Mouse (Mus musculus) v-Abl transformed pro-B cells (cell line): Measurements from ENCODE around the gene Ptn.

ENCODE experiments used
- in situ Hi-C, 2 experiments: fragments of 400-800 bp; cut with MboI; formaldehyde crosslinking; loops; one replicate each; pipeline ENCODE4 v1.15.1; 2025; ENCODE audit not compliant: unreplicated experiment in 2 of 2

Gene Ptn

DNA sequence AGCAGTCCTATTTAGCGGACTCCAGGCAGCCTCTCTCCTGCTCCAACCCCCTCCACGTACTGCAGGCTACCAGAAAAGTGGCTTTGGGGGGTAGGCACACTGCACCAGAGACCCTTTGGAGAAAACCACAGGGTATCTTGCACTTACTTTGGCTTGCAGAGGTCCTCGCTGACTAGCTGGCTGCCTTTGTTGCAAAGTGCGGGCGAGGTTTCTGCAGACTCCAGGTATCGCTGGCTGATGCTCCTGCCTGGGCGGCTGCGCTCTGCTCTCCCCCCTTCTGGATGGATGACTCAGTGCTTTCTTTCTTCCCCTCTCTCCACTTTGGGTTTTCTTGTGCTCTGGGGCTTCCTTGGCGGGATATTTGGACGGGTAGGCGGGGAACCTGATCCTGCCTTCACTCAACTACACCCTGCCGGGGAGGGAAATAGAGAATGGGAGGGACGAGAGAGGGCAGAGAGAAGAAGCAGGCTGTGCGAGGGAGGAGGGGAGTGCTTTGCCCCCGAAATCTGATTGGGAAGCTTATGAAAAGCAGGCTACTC is at the start of gene Ptn:
Gene Ptn (minus strand): TSS at position 474 of the 539 bp plus-strand sequence.
- in situ Hi-C loops: no loop called here

GRCm38 (mm10) chr6:36858258-36859041 is 48.4 kb upstream of the Ptn start:
- in situ Hi-C loops: no loop called here

- in situ Hi-C loops: no loop called here
Observed at GRCm38 (mm10) chr6:36857627-36858257, 47.7 kb upstream of the Ptn start.

DNA sequence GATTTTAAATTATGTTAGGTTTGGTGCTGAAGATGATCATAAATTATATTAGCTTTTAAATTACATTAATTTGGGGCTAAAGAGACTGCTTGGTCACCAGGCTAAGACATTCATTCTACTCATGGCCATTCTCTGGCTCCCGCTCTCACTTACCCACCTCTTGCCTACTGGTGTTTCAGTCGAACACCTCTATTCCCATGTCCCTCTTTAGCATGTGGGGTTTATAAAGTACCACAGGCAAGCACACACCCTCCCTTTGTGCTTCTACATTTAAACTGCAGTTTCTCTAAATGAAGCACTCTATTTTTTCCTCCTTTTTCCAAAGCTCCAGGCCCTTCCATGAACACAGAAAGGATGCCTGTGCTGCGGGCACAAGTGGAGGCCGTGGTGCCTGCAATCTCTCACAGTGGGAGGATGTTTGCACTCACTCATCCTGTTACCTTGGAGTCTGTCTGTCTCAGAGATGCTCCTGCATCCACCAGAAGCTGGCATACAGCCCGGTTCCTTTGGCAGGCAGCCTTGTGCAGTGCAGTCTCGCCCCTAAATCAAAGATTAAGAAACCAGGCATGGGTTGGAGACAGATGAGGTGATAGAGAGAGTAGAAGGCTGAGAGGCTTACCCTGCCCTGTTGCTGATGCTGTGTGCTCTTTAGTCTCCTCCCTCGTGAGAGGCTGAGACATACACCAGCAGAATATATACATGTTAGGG is 40.6 kb upstream of the Ptn start:
- in situ Hi-C loops: no loop called here

DNA sequence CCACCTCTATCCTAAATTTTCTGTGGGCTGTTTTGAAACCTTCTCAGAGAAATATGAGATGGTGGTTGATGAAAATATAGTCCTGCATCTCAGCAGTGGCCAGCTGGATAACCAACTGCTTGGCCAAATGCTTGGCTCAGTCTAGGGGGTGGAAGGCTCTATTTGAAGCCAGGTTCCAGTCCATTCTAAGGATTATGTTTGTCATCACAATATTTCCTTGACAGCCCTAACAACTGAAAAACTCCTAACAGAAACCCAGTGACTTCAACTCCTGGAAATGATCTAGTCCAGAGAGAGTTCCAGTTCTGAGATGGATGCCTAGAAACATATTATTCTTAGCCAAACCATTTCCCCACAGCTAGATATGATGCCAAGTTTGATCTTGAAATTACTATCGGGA is 35.3 kb upstream of the Ptn start:
- in situ Hi-C loops: no loop called here

DNA sequence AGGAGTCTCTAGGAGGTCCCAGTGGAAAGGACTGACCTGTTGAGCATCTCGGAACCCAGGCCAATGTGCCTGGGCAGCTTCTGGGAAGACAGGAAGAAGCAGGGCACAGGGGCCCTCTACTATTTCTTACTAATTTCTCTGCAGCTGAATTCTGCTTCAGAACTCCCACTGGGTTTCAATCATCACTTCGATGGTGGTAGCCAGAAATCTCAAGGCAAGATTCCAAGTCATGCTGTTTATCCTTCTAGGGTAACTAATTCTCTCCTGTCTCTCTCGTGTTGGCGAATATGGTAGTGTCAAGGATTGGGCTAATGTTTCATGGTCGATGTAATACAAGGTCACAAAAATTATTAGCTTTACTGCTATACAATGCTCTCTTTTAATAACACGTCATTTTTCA is 34.2 kb upstream of the Ptn start:
- in situ Hi-C loops: no loop called here

- in situ Hi-C loops: no loop called here
Observed at GRCm38 (mm10) chr6:36843031-36843488, 33.0 kb upstream of the Ptn start.

GRCm38 (mm10) chr6:36842101-36842922 is 32.3 kb upstream of the Ptn start:
- in situ Hi-C loops: no loop called here

DNA sequence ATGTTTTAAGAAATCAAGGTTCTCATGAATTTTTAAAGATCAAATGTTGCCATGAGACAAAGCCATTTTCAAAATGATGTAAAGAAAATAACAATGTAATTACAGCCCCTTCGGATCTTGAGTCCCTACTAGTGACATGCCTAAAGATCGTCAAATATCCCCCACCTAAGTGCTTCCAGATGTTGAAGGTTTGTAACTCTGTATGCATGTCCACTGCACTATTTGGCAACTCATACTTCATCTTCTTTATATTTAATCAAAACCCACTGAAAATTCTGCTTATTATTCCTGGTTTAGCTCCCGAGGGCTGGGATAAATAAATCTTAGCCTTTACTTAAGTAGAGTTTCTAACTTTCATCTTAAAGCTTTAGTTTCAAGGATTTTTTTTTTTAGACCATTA is 31.7 kb upstream of the Ptn start:
- in situ Hi-C loops: no loop called here

GRCm38 (mm10) chr6:36841174-36841573 is 31.2 kb upstream of the Ptn start:
- in situ Hi-C loops: no loop called here

DNA sequence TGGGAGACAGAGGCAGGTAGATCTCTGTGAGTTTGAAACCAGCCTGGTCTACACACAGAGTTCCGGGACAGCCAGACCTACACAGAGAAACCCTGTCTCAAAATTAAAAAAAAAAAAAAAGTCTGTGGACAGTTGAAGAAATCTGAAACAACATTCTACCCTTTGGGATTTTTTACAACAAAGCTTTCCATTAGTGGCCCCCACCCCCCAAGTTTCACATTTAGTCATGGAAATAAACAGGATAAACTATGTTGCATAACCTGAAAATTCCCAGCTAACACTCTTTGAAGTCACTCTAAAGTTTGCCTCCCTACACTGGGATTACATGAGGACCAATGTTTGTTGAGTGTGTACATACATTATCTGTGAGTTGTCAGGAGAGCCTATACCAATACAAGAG is 28.7 kb upstream of the Ptn start:
- in situ Hi-C loops: no loop called here

DNA sequence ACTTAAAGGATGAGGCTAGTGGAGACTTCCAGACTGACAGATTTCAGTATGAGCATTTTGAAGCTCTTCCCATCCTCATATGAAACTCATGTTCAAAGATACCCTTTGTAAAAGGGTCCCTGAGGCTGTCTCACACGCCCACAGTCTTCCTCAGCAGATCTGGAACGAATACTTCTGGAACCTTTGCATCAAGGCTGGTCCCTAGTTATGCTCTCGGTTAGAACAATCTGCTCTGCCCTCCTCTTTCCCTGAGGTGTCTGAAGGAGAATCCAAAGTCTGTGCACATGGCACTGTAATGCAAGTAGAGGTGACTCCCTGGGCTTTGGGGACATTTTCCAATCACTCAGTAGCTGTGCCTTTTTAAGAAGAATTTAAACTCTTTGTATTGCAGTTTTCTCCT is 25.3 kb upstream of the Ptn start:
- in situ Hi-C loops: no loop called here

- in situ Hi-C loops: no loop called here
Observed at GRCm38 (mm10) chr6:36834695-36835265, 24.8 kb upstream of the Ptn start.

GRCm38 (mm10) chr6:36832681-36833080 is 22.7 kb upstream of the Ptn start:
- in situ Hi-C loops: no loop called here

- in situ Hi-C loops: no loop called here
Observed at GRCm38 (mm10) chr6:36832207-36832606, 22.2 kb upstream of the Ptn start.

DNA sequence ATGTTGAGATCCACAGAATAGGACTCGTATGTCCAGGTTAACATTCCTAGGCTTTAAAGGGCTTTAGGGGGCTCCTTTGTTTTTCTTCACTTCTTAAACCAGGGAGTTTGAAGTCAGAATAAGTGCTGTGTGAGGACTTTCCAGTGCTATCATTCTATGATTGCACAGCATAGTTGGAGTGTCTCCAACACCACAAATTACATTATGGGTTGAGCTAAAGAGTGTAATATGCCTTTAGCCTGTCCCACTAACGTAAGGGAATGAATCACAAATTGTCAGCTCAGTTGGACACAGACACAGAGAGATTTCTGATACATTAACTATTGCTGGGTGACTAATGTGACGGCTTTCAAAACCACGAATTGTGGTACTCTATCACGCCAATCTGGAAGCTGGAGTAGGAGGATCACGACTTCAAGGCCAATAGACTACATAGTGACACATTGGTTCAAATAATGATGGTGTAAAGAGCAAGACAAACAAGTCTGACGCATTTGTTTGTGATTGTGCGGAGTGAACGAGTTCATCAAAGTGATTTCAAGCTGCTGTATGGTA is 20.4 kb upstream of the Ptn start:
- in situ Hi-C loops: no loop called here

DNA sequence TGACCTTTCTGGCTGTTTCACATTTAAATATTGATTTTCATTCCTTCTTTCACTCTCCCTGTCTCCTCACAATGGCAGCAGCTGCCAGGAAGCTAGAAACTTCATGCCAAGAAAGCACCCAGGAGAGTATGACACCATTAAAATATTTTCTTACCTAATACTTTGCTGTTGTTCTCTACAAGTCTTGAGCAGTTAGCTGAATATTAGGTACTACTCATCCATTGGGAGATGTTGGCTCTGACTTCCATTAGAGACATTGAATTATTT is 9.7 kb upstream of the Ptn start:
- in situ Hi-C loops: no loop called here

DNA sequence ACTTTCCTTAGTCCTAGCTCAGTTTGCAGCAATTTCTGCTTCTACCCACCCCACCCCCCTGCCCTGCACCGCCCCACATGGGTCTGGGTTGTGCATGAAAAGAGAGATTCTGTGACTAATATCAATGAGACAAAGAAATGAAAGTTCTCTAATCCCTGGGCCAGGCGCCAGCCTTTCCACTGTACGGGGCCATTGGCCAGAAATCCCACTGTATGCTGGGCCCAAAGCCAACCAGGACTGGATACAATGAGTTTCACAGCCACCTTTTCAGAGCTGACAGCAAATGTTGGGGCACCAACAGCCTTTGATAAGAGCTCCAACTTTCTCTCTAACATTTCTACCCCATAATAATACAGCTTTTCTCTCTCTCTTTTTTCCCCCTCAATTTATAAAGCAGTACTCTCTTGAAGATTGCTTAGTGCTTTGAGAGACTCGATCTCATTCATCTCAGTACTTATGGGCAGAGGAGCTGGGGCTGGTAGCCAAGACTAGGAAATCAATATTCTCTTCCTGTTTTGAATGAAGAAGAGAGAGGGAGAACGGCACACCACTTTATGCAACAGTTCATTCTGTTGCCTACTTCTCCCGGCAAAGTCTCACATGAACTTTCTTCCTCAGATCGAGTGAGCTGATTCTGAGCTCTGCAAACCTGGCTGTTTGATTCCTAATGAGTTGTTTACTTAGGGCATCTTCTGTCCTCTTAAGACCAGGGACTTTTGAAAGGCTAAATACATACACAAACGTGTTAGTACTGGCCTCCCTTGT is 9.2 kb upstream of the Ptn start:
- in situ Hi-C loops: no loop called here

- in situ Hi-C loops: no loop called here
Observed at GRCm38 (mm10) chr6:36818281-36819018, 8.4 kb upstream of the Ptn start.
